Mouse (Mus musculus) midbrain, postnatal 0 days (tissue): ENCODE data around the gene Palld. TPM values are rescaled to one million over a fixed set of nuclear protein-coding genes. Genes with fewer than 3 reads are reported as not detected.
A peak's percentile ranks its signal among the peaks of the same experiment; 100 is the strongest.

Source experiments
- ATAC-seq: fragments of 200-750 bp; cut with Nextera tagmentation; 2 replicates; pipeline ENCODE4 v1.8.0; 2017; ENCODE audit warnings: moderate number of reproducible peaks, mild to moderate bottlenecking, moderate TSS enrichment, moderate library complexity; ENCODE audit not compliant: low FRiP score
- DNase-seq: peaks from one replicate; pipeline ENCODE4 v3.0.0-alpha.2; 2015; ENCODE audit warnings: low spot score
- H3K27ac ChIP-seq: fragments of 300-500 bp; sonication (generic); 2 replicates; pipeline ENCODE4 v1.5.1; 2014; ENCODE audit warnings: low read depth, mild to moderate bottlenecking, low read length, mixed read lengths
- H3K27me3 ChIP-seq: fragments of 300-500 bp; sonication (generic); 2 replicates; pipeline ENCODE4 v1.6.1; 2014; ENCODE audit warnings: low read length, control low read depth, mixed read lengths; ENCODE audit not compliant: insufficient read depth
- H3K36me3 ChIP-seq: fragments of 300-500 bp; sonication (generic); 2 replicates; pipeline ENCODE4 v1.6.1; 2014; ENCODE audit warnings: low read length, control low read depth, mixed read lengths; ENCODE audit not compliant: insufficient read depth
- H3K4me1 ChIP-seq: fragments of 300-500 bp; sonication (generic); 2 replicates; pipeline ENCODE4 v1.6.1; 2014; ENCODE audit warnings: mild to moderate bottlenecking, control low read depth, antibody characterized with exemption, low read length, mixed read lengths; ENCODE audit not compliant: insufficient read depth
- H3K4me2 ChIP-seq: fragments of 300-500 bp; sonication (generic); 2 replicates; pipeline ENCODE4 v1.6.1; 2014; ENCODE audit warnings: low read depth, mild to moderate bottlenecking, low read length, mixed read lengths; ENCODE audit not compliant: poor library complexity, severe bottlenecking
- H3K4me3 ChIP-seq: fragments of 300-500 bp; sonication (generic); 2 replicates; pipeline ENCODE4 v1.5.1; 2014; ENCODE audit warnings: low read depth, mild to moderate bottlenecking, low read length, moderate library complexity
- H3K9ac ChIP-seq: fragments of 300-500 bp; sonication (generic); replicated peaks from 2 replicates; pipeline ENCODE4 v1.6.1; 2014; ENCODE audit warnings: mild to moderate bottlenecking, low read length, moderate library complexity, mixed read lengths; ENCODE audit not compliant: poor library complexity, severe bottlenecking
- H3K9me3 ChIP-seq: fragments of 300-500 bp; sonication (generic); 2 replicates; pipeline ENCODE4 v1.6.1; 2016; ENCODE audit warnings: low read length, control low read depth
- CTCF ChIP-seq: IDR thresholded peaks from 2 replicates; pipeline ENCODE4 v1.5.1; 2016; ENCODE audit warnings: antibody characterized with exemption, mild to moderate bottlenecking
- WGBS: fragments of 180-500 bp; shearing (Covaris S2); extraction: QIAGEN DNeasy Blood & Tissue Kit; methylation state at CpG from one replicate; pipeline ENCODE4 v1.1.7; 2014; 5-methylcytosine and 5-hydroxymethylcytosine counted together
- polyA plus RNA-seq: library from polyadenylated mRNA; unstranded; fragments of >200 nt; fragmentation: Nextera tagmentation; extraction: Ambion mirVana; gene quantifications from 2 replicates; pipeline ENCODE4 v1.2.1, GENCODE M21; 2015
- total RNA-seq: library from RNA; depleted of rRNA; stranded (reverse); fragments of >200 nt; gene quantifications from 2 replicates; pipeline ENCODE4 v1.2.3, GENCODE M21; 2014

The Palld gene
- total and polyA plus RNA-seq, 2 experiments from 2014 or later: 3.9 to 10.8 TPM

- Histone ChIP-seq H3K27me3 (no peaks in the 10 kb centered on the region), H3K9me3 (no peaks in the 10 kb centered on the region), H3K4me1 (no peaks in the 10 kb centered on the region), H3K27ac (no peak overlapping the region), H3K4me3 (no peak overlapping the region), H3K36me3 (no peaks in the 10 kb centered on the region), H3K9ac (no peak overlapping the region), H3K4me2 (no peak overlapping the region)
- no peak for TF ChIP-seq CTCF
- DNase-seq (peak; percentile 24), ATAC-seq (no peak)
- 70% methylated on average over 13 of the region's 13 CpGs for WGBS
Measured at GRCm38 (mm10) chr8:61908303-61909215, 6.1 kb upstream of the Palld start.

DNA sequence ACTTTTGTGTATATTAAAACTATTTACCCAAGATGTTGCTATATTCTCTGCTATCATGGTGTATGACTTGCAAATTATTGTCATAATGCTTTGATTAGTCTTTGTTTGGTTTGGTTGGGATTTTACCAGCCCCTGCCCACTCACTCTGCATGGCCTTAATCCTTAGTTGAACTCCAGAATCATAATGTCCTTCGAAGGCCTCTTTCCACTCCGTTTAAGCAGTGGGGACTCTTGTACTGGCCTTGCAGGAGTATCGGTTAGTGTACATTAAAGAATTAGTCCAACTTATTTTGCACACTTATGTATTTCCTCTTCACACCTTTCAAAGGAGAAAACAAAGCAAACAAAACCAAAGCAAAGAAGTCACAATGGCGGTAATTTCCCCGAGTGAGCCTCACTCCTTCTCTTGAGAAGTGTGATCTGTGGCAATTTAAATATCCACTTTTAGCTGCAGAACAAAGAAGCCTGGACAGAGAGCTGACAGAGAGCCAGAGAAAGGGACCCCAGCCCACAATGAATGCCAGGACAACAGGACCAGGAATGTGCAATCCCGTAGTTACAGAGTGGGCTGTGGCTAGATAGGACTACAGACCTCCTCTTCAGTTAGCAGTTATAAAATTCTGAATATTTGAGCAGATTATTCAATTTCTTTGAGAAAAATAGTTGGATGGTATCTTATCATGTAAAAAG lies 1.3 kb downstream of the Palld start:
- 20% methylated on average over 6 of the region's 6 CpGs for WGBS
- no peak overlapping the region for H3K4me3 ChIP-seq
- H3K4me2 ChIP-seq: no peak overlapping the region
- no peaks in the 10 kb centered on the region for H3K4me1 ChIP-seq
- H3K9ac ChIP-seq: no peak overlapping the region
- H3K9me3 ChIP-seq: no peaks in the 10 kb centered on the region
- no peak overlapping the region for H3K27ac ChIP-seq
- no peak for DNase-seq
- no peaks in the 10 kb centered on the region for H3K27me3 ChIP-seq
- TF ChIP-seq CTCF: no peak
- no peaks in the 10 kb centered on the region for H3K36me3 ChIP-seq
- no peak for ATAC-seq

DNA sequence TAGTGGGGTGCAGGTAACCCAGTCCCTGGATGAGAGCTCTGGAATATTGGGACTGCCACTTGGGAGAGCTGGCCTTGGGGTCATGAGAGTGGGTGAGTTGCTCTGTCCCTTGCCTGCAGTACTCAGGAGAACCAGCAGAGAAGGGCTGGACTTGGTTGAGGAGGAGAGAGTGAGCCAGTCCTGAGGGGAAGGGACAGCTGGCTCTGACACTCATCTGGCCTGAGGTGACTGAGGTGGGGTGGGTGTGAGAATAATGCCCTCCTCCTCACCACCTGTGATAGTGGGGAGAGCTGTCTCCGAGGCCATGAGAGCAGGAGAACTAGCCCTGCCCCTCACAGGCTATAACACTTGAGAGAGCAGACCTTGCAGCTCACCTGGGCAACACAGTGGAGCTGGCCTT lies 5.1 kb downstream of the Palld start:
- H3K9me3 ChIP-seq: no peaks in the 10 kb centered on the region
- no peaks in the 10 kb centered on the region for H3K36me3 ChIP-seq
- TF ChIP-seq CTCF: no peak
- ATAC-seq (no peak), DNase-seq (no peak)
- H3K4me1 ChIP-seq: no peaks in the 10 kb centered on the region
- H3K27ac ChIP-seq: no peak overlapping the region
- H3K27me3 ChIP-seq: no peaks in the 10 kb centered on the region
- no peak overlapping the region for H3K9ac ChIP-seq
- no peak overlapping the region for H3K4me3 ChIP-seq
- 85% methylated on average over 1 of the region's 1 CpGs for WGBS
- H3K4me2 ChIP-seq: no peak overlapping the region

DNA sequence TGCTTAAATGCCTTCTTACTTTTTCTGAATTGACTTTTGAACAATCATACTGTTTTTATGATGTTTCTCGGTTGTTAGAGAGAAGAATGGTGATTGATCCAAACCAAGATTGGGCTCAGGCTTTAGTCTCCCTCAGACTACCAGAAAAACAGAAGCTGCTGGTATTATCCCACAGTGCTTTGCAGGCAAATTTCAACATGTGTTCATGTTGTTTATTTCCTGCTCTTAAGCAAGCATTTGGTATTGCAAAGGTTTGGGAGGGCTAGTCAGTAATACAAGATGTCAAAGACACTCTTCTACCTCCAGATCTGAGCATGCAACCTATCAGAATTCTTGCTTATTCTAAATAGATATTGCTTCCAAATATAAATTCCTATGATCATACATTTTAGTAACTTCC lies 5.7 kb downstream of the Palld start:
- no peak overlapping the region for H3K4me2 ChIP-seq
- ATAC-seq: no peak
- no peak overlapping the region for H3K9ac ChIP-seq
- H3K36me3 ChIP-seq: no peaks in the 10 kb centered on the region
- no peak overlapping the region for H3K27ac ChIP-seq
- H3K27me3 ChIP-seq: no peaks in the 10 kb centered on the region
- no peak for DNase-seq
- no peak overlapping the region for H3K4me3 ChIP-seq
- no peak for TF ChIP-seq CTCF
- WGBS: 88% methylated on average over 1 of the region's 1 CpGs
- no peaks in the 10 kb centered on the region for H3K9me3 ChIP-seq
- H3K4me1 ChIP-seq: no peaks in the 10 kb centered on the region

- Histone ChIP-seq H3K36me3 (no peaks in the 10 kb centered on the region), H3K9ac (no peak overlapping the region), H3K4me3 (no peak overlapping the region), H3K9me3 (no peaks in the 10 kb centered on the region), H3K27me3 (no peaks in the 10 kb centered on the region), H3K4me2 (no peak overlapping the region), H3K27ac (no peak overlapping the region), H3K4me1 (no peaks in the 10 kb centered on the region)
- TF ChIP-seq CTCF: peak; percentile 78
- WGBS: 51% methylated on average over 2 of the region's 2 CpGs
- DNase-seq (peak; percentile 62), ATAC-seq (no peak)
Measured at GRCm38 (mm10) chr8:61894062-61894461, 8.4 kb downstream of the Palld start.

GRCm38 (mm10) chr8:61877607-61878006 lies 24.9 kb downstream of the Palld start:
- DNase-seq (no peak), ATAC-seq (no peak)
- H3K4me1 ChIP-seq: no peaks in the 10 kb centered on the region
- no peak overlapping the region for H3K27ac ChIP-seq
- no peaks in the 10 kb centered on the region for H3K9me3 ChIP-seq
- H3K36me3 ChIP-seq: no peaks in the 10 kb centered on the region
- no peak overlapping the region for H3K4me3 ChIP-seq
- no peak for TF ChIP-seq CTCF
- 74% methylated on average over 7 of the region's 7 CpGs for WGBS
- no peak overlapping the region for H3K4me2 ChIP-seq
- H3K27me3 ChIP-seq: no peaks in the 10 kb centered on the region
- no peak overlapping the region for H3K9ac ChIP-seq
